Mouse (Mus musculus) cortical plate, adult 2 months (tissue): ENCODE results near the gene Zfp385a.
A peak's percentile ranks its signal among the peaks of the same experiment; 100 is the strongest.

Experiments used
- CTCF ChIP-seq: fragments of 200-500 bp; IDR thresholded peaks from 2 replicates; pipeline ENCODE4 v1.5.1; 2011; ENCODE audit warnings: mild to moderate bottlenecking, control low read depth, low read length; ENCODE audit not compliant: insufficient read depth; ENCODE audit errors: extremely low read depth
- POLR2A ChIP-seq: fragments of 200-500 bp; IDR thresholded peaks from 2 replicates; pipeline ENCODE4 v1.6.1; 2011; ENCODE audit warnings: mild to moderate bottlenecking, low read length, control low read depth; ENCODE audit not compliant: insufficient read depth; ENCODE audit errors: extremely low read depth

DNA sequence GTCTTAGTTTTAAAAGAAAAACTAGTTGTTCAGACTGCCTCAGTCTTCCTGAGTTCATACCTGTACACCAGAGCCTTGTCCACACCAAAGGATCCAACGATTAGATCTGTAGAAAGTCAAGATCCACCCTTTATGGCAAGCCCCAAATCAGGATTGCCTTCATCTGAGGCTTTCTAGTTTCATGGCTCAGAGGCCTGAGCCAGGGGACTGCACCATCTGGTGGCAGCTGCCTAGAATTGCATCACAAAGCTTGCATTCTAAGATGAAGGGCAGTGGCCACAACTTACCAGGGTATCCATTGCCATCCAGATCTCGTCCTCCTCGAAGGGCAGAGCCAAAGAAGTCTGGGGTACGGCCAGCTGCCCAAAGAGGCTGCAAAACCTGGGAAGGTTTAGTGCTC is 13.0 kb upstream of the Zfp385a start:
- TF ChIP-seq CTCF = peak; percentile 79
- TF ChIP-seq POLR2A = no peak
